Comparison of ENCODE assay signal across 18 mouse cellular contexts in the genomic region with DNA sequence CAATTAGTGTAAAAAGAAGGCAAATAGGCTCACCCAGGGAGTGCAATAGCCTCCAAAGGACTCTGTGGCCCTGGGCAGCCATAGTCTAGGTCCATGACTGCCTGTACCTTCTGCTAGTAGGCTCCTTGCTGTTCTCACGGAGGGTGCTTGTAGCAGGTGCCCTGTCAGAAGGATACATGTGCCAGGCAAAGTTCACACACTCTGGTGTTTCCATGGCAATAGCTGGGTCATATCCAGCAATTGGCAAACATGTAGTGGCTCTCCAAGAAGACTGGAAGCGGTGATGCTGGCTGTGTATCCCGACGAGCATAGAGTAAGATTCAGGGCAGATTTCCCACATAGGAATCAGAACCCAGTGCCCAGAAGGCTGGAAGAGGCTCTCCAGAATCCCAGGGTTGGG. TPM values are rescaled to one million over a fixed set of nuclear protein-coding genes. Genes with fewer than 3 reads are reported as not detected.
A peak's percentile ranks its signal among the peaks of the same experiment; 100 is the strongest.
DNase-seq lines count a peak whose midpoint lies in the region; ATAC-seq and TF ChIP-seq lines count a peak whose summit lies in the region.
"Had no signal": no experiment of that assay in that cellular context is flagged by ENCODE, and none has a peak within 500 bp of the region (broad histone marks: within the 10 kb centered on the region; RNA-seq: fewer than 3 reads in every experiment).

No protein-coding gene starts in this region.

- TF ChIP-seq CTCF in midbrain, postnatal 0 days (IDR thresholded peaks at IDR 0.05), result no peak

- no peaks in the 10 kb centered on the region for H3K9me3 ChIP-seq in midbrain, postnatal 0 days (ENCODE audit: low read length)
- H3K9me3 ChIP-seq in midbrain, embryonic 16.5 days (replicated peaks; ENCODE audit: control insufficient read depth, low read length, poor library complexity, severe bottlenecking), result no peaks in the 10 kb centered on the region
- H3K9me3 ChIP-seq: heart, embryonic 15.5 days; midbrain, embryonic 10.5 days; stomach, embryonic 15.5 days had no signal

- 72% methylated on average over 4 of the region's 4 CpGs for WGBS in midbrain, postnatal 0 days
- WGBS in midbrain, embryonic 16.5 days, result 68% methylated on average over 4 of the region's 4 CpGs

- ATAC-seq in midbrain, postnatal 0 days (ENCODE audit: low FRiP score), result no peak
- ATAC-seq in midbrain, embryonic 16.5 days, result no peak
- ATAC-seq: intestine, postnatal 0 days had no signal

- H3K27ac ChIP-seq in midbrain, postnatal 0 days (ENCODE audit: low read depth, low read length), result no peak overlapping the region
- H3K27ac ChIP-seq in midbrain, embryonic 16.5 days (ENCODE audit: low read length), result no peak overlapping the region
- H3K27ac ChIP-seq: heart, embryonic 15.5 days; liver, embryonic 14.5 days; midbrain, embryonic 10.5 days; stomach, embryonic 15.5 days had no signal

- H3K36me3 ChIP-seq in midbrain, postnatal 0 days (ENCODE audit: insufficient read depth, low read length), result no peaks in the 10 kb centered on the region
- H3K36me3 ChIP-seq in midbrain, embryonic 16.5 days (ENCODE audit: control insufficient read depth, insufficient read depth, low read length), result no peaks in the 10 kb centered on the region
- H3K36me3 ChIP-seq: heart, embryonic 15.5 days; midbrain, embryonic 10.5 days; stomach, embryonic 15.5 days had no signal

- peaks cover 3% of the 10 kb centered on the region; the same call in 1 of the 2 replicates for H3K4me1 ChIP-seq in midbrain, postnatal 0 days (ENCODE audit: insufficient read depth, low read length)
- peaks cover 6% of the 10 kb centered on the region; the same call in 1 of the 2 replicates for H3K4me1 ChIP-seq in midbrain, embryonic 16.5 days (ENCODE audit: control insufficient read depth, insufficient read depth, low read length)

- no peak overlapping the region for H3K4me3 ChIP-seq in midbrain, postnatal 0 days (ENCODE audit: low read depth, low read length)
- no peak overlapping the region for H3K4me3 ChIP-seq in midbrain, embryonic 16.5 days (ENCODE audit: low read depth, low read length)
- H3K4me3 ChIP-seq: heart, embryonic 15.5 days; midbrain, embryonic 10.5 days; stomach, embryonic 15.5 days had no signal

- no peaks in the 10 kb centered on the region for H3K27me3 ChIP-seq in midbrain, postnatal 0 days (ENCODE audit: insufficient read depth, low read length)
- H3K27me3 ChIP-seq in midbrain, embryonic 16.5 days (ENCODE audit: control insufficient read depth, insufficient read depth, low read depth, low read length), result no peaks in the 10 kb centered on the region
- H3K27me3 ChIP-seq: stomach, embryonic 15.5 days had no signal

- peak; percentile 75 to 84 for DNase-seq in cerebellum, postnatal 10 days
- no peak for DNase-seq in cerebellum, adult 18-20 months
- peak; percentile 42 for DNase-seq in kidney, adult 18-20 months
- no peak for DNase-seq in kidney, postnatal 4 days
- DNase-seq in midbrain, postnatal 0 days (ENCODE audit: low spot score), result peak; percentile 77
- DNase-seq in liver, result no peak
- DNase-seq in frontal cortex, postnatal 10 days (ENCODE audit: low spot score in 2 of 2), result no peak
- DNase-seq: cerebellum, adult 11-12 months; lung, postnatal 10 days; right cerebral cortex, adult 18-20 months; spleen, adult 18-20 months; thymus, postnatal 14 days had no signal

- no peak overlapping the region for H3K9ac ChIP-seq in midbrain, postnatal 0 days (replicated peaks; ENCODE audit: low read length, poor library complexity, severe bottlenecking)
- H3K9ac ChIP-seq in midbrain, embryonic 16.5 days (ENCODE audit: low read depth, low read length), result no peak overlapping the region
- H3K9ac ChIP-seq: heart, embryonic 15.5 days; liver, embryonic 14.5 days; stomach, embryonic 15.5 days had no signal

- H3K4me2 ChIP-seq in midbrain, postnatal 0 days (ENCODE audit: low read depth, low read length, poor library complexity, severe bottlenecking), result no peak overlapping the region
- H3K4me2 ChIP-seq in midbrain, embryonic 16.5 days (ENCODE audit: low read length), result no peak overlapping the region
- H3K4me2 ChIP-seq: heart, embryonic 15.5 days; stomach, embryonic 15.5 days had no signal

RNA-seq across cellular contexts. Expression of a gene that starts 20.0 kb away (rescaled TPM):
- total RNA-seq in midbrain, postnatal 0 days (2014; rRNA removed), result 32.8 and 36.2 TPM in 2 replicates
- polyA plus RNA-seq in midbrain, postnatal 0 days (2015; fragmentation: Nextera tagmentation; extraction: Ambion mirVana), result 14.7 and 20.3 TPM in 2 replicates
- 12.3 and 16.3 TPM in 2 replicates for polyA plus RNA-seq in midbrain, embryonic 16.5 days (2015; fragmentation: Nextera tagmentation; extraction: Ambion mirVana)

Comparison
In these comparisons a context has a peak if more than half of its experiments do, and no peak if none do; other contexts are left out.
1. DNase-seq: peak in cerebellum, postnatal 10 days (2 of 2), kidney, adult 18-20 months (single experiment) and midbrain, postnatal 0 days (single experiment); none in cerebellum, adult 18-20 months (0 of 2), kidney, postnatal 4 days (0 of 2), liver (single experiment) and frontal cortex, postnatal 10 days (0 of 2).